Mouse (Mus musculus): Measurements from ENCODE around the gene Rac1. TPM values are rescaled to one million over a fixed set of nuclear protein-coding genes. Genes with fewer than 3 reads are reported as not detected.
"Not testable (repeated sequence)": the region's sequence is repeated elsewhere in the genome, so short reads cannot be mapped to it uniquely, and the experiment has no call there.

The Rac1 gene
- polyA plus RNA-seq, 1 experiment from 2014 or later, result 463 TPM

DNA sequence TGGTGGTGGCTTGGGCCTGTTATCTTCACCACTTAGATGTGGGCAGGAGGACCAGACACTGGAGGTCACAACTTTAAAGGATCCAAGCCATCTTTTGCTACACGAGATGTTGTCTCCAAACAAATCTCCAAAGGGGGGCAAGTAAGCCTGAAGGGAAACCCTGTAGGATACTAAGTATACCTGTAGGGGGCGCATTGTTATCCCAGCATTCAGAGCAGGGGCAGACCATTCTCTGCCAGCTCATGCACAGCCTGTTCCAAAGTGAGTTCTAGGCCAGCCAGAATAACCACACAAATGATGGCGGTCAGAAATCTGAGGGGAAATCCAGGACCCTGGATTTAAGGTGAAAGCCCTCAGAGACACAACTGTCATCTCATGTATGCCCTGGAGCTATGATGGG is 23.4 kb downstream of the Rac1 start:
- Histone ChIP-seq H3K9me3 (ENCODE audit: control insufficient read depth, low read length) (no peaks in the 10 kb centered on the region), H3K9ac (replicated peaks; ENCODE audit: low read length) (no peak overlapping the region), H3K27ac (replicated peaks; ENCODE audit: low read depth, low read length) (no peak overlapping the region), H3K27me3 (ENCODE audit: control insufficient read depth, insufficient read depth, low read length) (no peaks in the 10 kb centered on the region), H3K4me1 (ENCODE audit: control insufficient read depth, insufficient read depth, low read length) (no peaks in the 10 kb centered on the region), H3K4me3 (replicated peaks; ENCODE audit: low read depth, low read length) (no peak overlapping the region), H3K4me2 (ENCODE audit: low read length) (no peak overlapping the region), H3K36me3 (ENCODE audit: control insufficient read depth, insufficient read depth, low read length) (peaks cover 72% of the 10 kb centered on the region)
- DNase-seq (peak; percentile 46), ATAC-seq (ENCODE audit: low FRiP score, low TSS enrichment) (no peak)
- 78% methylated on average over 3 of the region's 3 CpGs for WGBS

GRCm38 (mm10) chr5:143503740-143504139 is 24.1 kb downstream of the Rac1 start:
- peaks cover 78% of the 10 kb centered on the region for H3K36me3 ChIP-seq (ENCODE audit: control insufficient read depth, insufficient read depth, low read length)
- no peaks in the 10 kb centered on the region for H3K27me3 ChIP-seq (ENCODE audit: control insufficient read depth, insufficient read depth, low read length)
- H3K4me1 ChIP-seq (ENCODE audit: control insufficient read depth, insufficient read depth, low read length), result no peaks in the 10 kb centered on the region
- no peak overlapping the region for H3K4me2 ChIP-seq (ENCODE audit: low read length)
- no peak for DNase-seq
- no peak overlapping the region for H3K9ac ChIP-seq (replicated peaks; ENCODE audit: low read length)
- no peak overlapping the region for H3K27ac ChIP-seq (replicated peaks; ENCODE audit: low read depth, low read length)
- no peaks in the 10 kb centered on the region for H3K9me3 ChIP-seq (ENCODE audit: control insufficient read depth, low read length)
- 94% methylated on average over 6 of the region's 6 CpGs for WGBS
- H3K4me3 ChIP-seq (replicated peaks; ENCODE audit: low read depth, low read length), result no peak overlapping the region
- no peak for ATAC-seq (ENCODE audit: low FRiP score, low TSS enrichment)

GRCm38 (mm10) chr5:143502899-143503557 is 24.8 kb downstream of the Rac1 start:
- H3K27me3 ChIP-seq (ENCODE audit: control insufficient read depth, insufficient read depth, low read length), result no peaks in the 10 kb centered on the region
- H3K9me3 ChIP-seq (ENCODE audit: control insufficient read depth, low read length), result no peaks in the 10 kb centered on the region
- no peak overlapping the region for H3K4me3 ChIP-seq (replicated peaks; ENCODE audit: low read depth, low read length)
- H3K27ac ChIP-seq (replicated peaks; ENCODE audit: low read depth, low read length), result no peak overlapping the region
- WGBS, result 91% methylated on average over 19 of the region's 19 CpGs
- H3K4me2 ChIP-seq (ENCODE audit: low read length), result no peak overlapping the region
- no peaks in the 10 kb centered on the region for H3K4me1 ChIP-seq (ENCODE audit: control insufficient read depth, insufficient read depth, low read length)
- DNase-seq (no peak), ATAC-seq (ENCODE audit: low FRiP score, low TSS enrichment) (no peak)
- H3K9ac ChIP-seq (replicated peaks; ENCODE audit: low read length), result no peak overlapping the region
- H3K36me3 ChIP-seq (ENCODE audit: control insufficient read depth, insufficient read depth, low read length), result peaks cover 78% of the 10 kb centered on the region

- no peak overlapping the region for H3K4me3 ChIP-seq (replicated peaks; ENCODE audit: low read depth, low read length)
- H3K4me2 ChIP-seq (ENCODE audit: low read length), result no peak overlapping the region
- H3K4me1 ChIP-seq (ENCODE audit: control insufficient read depth, insufficient read depth, low read length), result no peaks in the 10 kb centered on the region
- H3K9ac ChIP-seq (replicated peaks; ENCODE audit: low read length), result no peak overlapping the region
- no peak for ATAC-seq (ENCODE audit: low FRiP score, low TSS enrichment)
- DNase-seq, result no peak
- peaks cover 75% of the 10 kb centered on the region for H3K36me3 ChIP-seq (ENCODE audit: control insufficient read depth, insufficient read depth, low read length)
- H3K27me3 ChIP-seq (ENCODE audit: control insufficient read depth, insufficient read depth, low read length), result no peaks in the 10 kb centered on the region
- no peaks in the 10 kb centered on the region for H3K9me3 ChIP-seq (ENCODE audit: control insufficient read depth, low read length)
- 92% methylated on average over 2 of the region's 2 CpGs for WGBS
- no peak overlapping the region for H3K27ac ChIP-seq (replicated peaks; ENCODE audit: low read depth, low read length)
These were observed 26.2 kb downstream of the Rac1 start for GRCm38 (mm10) chr5:143501649-143502048.

- no peak for DNase-seq
- H3K27ac ChIP-seq (replicated peaks; ENCODE audit: low read depth, low read length), result no peak overlapping the region
- no peak for ATAC-seq (ENCODE audit: low FRiP score, low TSS enrichment)
- no peaks in the 10 kb centered on the region for H3K27me3 ChIP-seq (ENCODE audit: control insufficient read depth, insufficient read depth, low read length)
- no peak overlapping the region for H3K4me3 ChIP-seq (replicated peaks; ENCODE audit: low read depth, low read length)
- no peak overlapping the region for H3K4me2 ChIP-seq (ENCODE audit: low read length)
- no peaks in the 10 kb centered on the region for H3K9me3 ChIP-seq (ENCODE audit: control insufficient read depth, low read length)
- 94% methylated on average over 8 of the region's 8 CpGs for WGBS
- no peak overlapping the region for H3K9ac ChIP-seq (replicated peaks; ENCODE audit: low read length)
- no peaks in the 10 kb centered on the region for H3K4me1 ChIP-seq (ENCODE audit: control insufficient read depth, insufficient read depth, low read length)
- peaks cover 75% of the 10 kb centered on the region for H3K36me3 ChIP-seq (ENCODE audit: control insufficient read depth, insufficient read depth, low read length)
These were observed 26.7 kb downstream of the Rac1 start for GRCm38 (mm10) chr5:143501140-143501539.

DNA sequence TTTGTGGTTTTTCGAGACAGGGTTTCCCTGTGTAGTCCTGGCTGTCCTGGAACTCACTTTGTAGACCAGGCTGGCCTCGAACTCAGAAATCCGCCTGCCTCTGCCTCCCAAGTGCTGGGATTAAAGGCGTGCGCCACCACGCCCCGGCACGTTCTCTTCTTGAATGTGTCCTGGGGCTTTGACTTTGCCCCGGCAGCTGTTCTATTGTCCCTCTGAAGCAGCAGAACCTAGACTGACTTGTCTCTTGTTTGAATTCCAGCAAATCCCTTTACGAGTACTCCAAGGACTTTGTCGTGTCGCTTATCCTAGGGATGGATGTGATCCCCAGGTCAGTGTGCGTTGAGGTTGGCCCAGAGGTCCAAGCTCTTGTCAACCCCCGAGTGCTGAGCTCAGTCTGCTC is 27.1 kb downstream of the Rac1 start:
- not testable (repeated sequence) for ATAC-seq (ENCODE audit: low FRiP score, low TSS enrichment); H3K4me1 ChIP-seq (ENCODE audit: control insufficient read depth, insufficient read depth, low read length); H3K27ac ChIP-seq (replicated peaks; ENCODE audit: low read depth, low read length); H3K9me3 ChIP-seq (ENCODE audit: control insufficient read depth, low read length); H3K9ac ChIP-seq (replicated peaks; ENCODE audit: low read length); DNase-seq; H3K27me3 ChIP-seq (ENCODE audit: control insufficient read depth, insufficient read depth, low read length); H3K4me2 ChIP-seq (ENCODE audit: low read length); H3K4me3 ChIP-seq (replicated peaks; ENCODE audit: low read depth, low read length)
- WGBS, result 81% methylated on average over 12 of the region's 14 CpGs
- peaks cover 75% of the 10 kb centered on the region for H3K36me3 ChIP-seq (ENCODE audit: control insufficient read depth, insufficient read depth, low read length)

DNA sequence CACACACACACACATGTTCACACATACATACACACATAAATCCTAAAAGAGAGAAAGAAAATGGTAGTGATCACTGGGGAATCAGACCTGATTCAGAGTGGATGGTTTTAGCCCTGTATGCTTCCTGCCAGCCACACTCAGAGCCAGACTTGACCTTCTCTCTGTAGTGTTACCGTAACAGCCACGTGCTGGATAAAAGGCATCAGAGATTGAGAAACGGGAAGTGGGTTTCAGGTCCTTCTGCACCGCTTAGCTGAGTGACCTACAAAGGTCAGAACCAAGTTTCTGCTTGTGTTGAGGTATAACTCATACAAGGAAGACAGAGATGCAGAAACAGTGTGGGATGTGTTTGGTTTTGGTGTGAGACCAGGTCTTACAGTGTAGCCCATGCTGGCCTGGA is 28.1 kb downstream of the Rac1 start:
- DNase-seq (no peak), ATAC-seq (ENCODE audit: low FRiP score, low TSS enrichment) (no peak)
- H3K27me3 ChIP-seq (ENCODE audit: control insufficient read depth, insufficient read depth, low read length), result no peaks in the 10 kb centered on the region
- no peaks in the 10 kb centered on the region for H3K4me1 ChIP-seq (ENCODE audit: control insufficient read depth, insufficient read depth, low read length)
- WGBS, result 93% methylated on average over 4 of the region's 4 CpGs
- H3K9ac ChIP-seq (replicated peaks; ENCODE audit: low read length), result no peak overlapping the region
- no peak overlapping the region for H3K4me2 ChIP-seq (ENCODE audit: low read length)
- no peak overlapping the region for H3K4me3 ChIP-seq (replicated peaks; ENCODE audit: low read depth, low read length)
- no peaks in the 10 kb centered on the region for H3K9me3 ChIP-seq (ENCODE audit: control insufficient read depth, low read length)
- no peak overlapping the region for H3K27ac ChIP-seq (replicated peaks; ENCODE audit: low read depth, low read length)
- peaks cover 73% of the 10 kb centered on the region for H3K36me3 ChIP-seq (ENCODE audit: control insufficient read depth, insufficient read depth, low read length)

GRCm38 (mm10) chr5:143499197-143499596 is 28.6 kb downstream of the Rac1 start:
- Histone ChIP-seq H3K9ac (replicated peaks; ENCODE audit: low read length) (no peak overlapping the region), H3K9me3 (ENCODE audit: control insufficient read depth, low read length) (no peaks in the 10 kb centered on the region), H3K36me3 (ENCODE audit: control insufficient read depth, insufficient read depth, low read length) (peaks cover 73% of the 10 kb centered on the region), H3K4me2 (ENCODE audit: low read length) (no peak overlapping the region), H3K4me1 (ENCODE audit: control insufficient read depth, insufficient read depth, low read length) (no peaks in the 10 kb centered on the region), H3K27me3 (ENCODE audit: control insufficient read depth, insufficient read depth, low read length) (no peaks in the 10 kb centered on the region), H3K4me3 (replicated peaks; ENCODE audit: low read depth, low read length) (no peak overlapping the region), H3K27ac (replicated peaks; ENCODE audit: low read depth, low read length) (no peak overlapping the region)
- DNase-seq (no peak), ATAC-seq (ENCODE audit: low FRiP score, low TSS enrichment) (no peak)
- 95% methylated on average over 7 of the region's 7 CpGs for WGBS

- Histone ChIP-seq H3K9ac (replicated peaks; ENCODE audit: low read length) (no peak overlapping the region), H3K4me1 (ENCODE audit: control insufficient read depth, insufficient read depth, low read length) (no peaks in the 10 kb centered on the region), H3K27me3 (ENCODE audit: control insufficient read depth, insufficient read depth, low read length) (no peaks in the 10 kb centered on the region), H3K4me2 (ENCODE audit: low read length) (no peak overlapping the region), H3K4me3 (replicated peaks; ENCODE audit: low read depth, low read length) (no peak overlapping the region), H3K27ac (replicated peaks; ENCODE audit: low read depth, low read length) (no peak overlapping the region), H3K9me3 (ENCODE audit: control insufficient read depth, low read length) (no peaks in the 10 kb centered on the region), H3K36me3 (ENCODE audit: control insufficient read depth, insufficient read depth, low read length) (peaks cover 60% of the 10 kb centered on the region)
- 85% methylated on average over 3 of the region's 3 CpGs for WGBS
- ATAC-seq (ENCODE audit: low FRiP score, low TSS enrichment) (no peak), DNase-seq (no peak)
These were observed 30.4 kb downstream of the Rac1 start for GRCm38 (mm10) chr5:143497451-143497850.

Data from midbrain, embryonic 14.5 days (tissue).